Mouse (Mus musculus) sigmoid colon, adult 10 weeks (tissue): Measurements from ENCODE around the gene Bmyc. TPM values are rescaled to one million over a fixed set of nuclear protein-coding genes. Genes with fewer than 3 reads are reported as not detected.

Source experiments
- polyA plus RNA-seq: library from polyadenylated mRNA; stranded (reverse); fragments of 350-450 nt; fragmentation: Illumina TruSeq; extraction: RNeasy Lipid Tissue Mini Kit (QIAGEN cat#74804); gene quantifications from one replicate; pipeline ENCODE4 v1.2.3, GENCODE M21; 2014; ENCODE audit warnings: low read depth, low replicate concordance

The Bmyc gene
- 5.0 TPM for polyA plus RNA-seq

DNA sequence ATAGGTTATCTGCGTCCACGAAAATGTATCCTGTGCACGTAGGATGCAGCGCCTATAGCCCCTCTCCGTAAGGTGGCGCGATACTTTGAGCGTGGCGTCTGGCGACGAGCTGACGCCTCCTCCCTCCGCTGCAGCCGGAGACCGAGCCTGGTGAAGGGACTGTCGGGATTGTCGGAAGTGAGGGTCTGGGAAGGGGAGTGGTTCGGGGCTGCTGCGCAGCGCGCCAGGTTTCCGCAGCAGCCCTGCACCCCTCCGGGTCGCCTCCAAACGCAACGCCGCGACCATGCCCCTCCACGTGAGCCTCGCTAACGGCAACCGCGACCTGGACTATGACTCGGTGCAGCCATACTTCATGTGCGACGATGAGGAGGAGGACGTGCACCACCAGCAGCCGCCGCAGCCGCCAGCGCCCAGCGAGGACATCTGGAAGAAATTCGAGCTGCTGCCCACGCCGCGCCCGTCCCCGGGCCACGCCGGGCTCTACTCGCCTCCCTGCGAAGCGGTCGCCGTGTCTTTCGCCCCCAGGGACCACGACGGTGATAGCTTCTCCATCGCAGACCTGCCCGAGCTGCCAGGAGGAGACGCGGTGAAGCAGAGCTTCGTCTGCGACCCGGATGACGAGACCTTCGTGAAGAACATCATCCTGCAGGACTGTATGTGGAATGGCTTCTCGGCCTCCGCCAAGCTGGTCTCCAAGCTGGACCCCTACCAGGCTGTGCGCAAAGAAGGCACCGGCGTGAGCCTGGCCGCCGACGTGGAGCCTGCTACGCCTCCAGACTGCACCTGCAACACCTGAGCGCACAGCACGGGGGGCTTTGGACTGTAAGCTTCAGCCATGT lies at the start of gene Bmyc:
Bmyc (plus strand) TSS at position 97 of the 839 bp plus-strand sequence.

DNA sequence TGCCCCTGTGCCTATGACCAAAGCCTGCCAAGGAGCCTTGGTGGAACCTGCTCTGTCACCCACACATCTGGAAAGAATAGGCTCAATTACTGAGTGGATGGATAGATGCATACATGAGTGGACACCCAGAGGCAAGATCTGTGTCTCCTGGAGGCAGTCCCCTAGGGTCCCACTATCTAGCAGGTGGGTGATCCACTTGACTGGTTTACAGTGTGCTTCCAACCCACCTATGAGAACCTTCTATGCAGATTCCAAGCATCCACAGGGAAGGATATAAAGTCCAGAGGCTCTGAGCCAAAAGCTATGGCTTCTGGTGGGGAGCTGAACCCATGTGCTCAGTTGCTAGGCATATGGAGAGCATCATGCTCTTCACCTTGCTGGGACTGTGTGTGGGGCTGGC lies 48.9 kb upstream of the Bmyc start, which contains the start of gene Lcn5:
Lcn5 (plus strand) TSS at position 301 of the 400 bp plus-strand sequence.

DNA sequence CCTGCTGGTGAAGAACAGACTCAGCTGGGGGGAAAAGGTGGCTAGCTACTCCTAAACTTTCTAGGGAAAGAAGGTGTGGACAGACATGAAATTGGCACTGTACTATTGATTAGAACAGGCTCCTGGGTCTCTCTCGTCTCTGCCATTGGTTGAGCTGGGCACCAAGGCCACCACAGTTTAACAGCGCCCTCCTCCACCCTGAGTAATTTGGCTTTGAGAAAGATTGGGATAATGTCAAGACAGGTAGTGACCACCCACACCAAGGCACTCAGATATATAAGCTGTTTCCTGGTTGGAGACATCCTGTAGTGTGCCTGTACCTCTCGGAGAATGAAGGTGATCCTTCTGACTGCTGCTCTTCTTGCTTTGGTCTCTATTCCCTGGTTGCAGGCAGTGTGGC lies 30.1 kb upstream of the Bmyc start, which contains the start of gene Lcn6:
Lcn6 (plus strand) TSS at position 301 of the 400 bp plus-strand sequence.

DNA sequence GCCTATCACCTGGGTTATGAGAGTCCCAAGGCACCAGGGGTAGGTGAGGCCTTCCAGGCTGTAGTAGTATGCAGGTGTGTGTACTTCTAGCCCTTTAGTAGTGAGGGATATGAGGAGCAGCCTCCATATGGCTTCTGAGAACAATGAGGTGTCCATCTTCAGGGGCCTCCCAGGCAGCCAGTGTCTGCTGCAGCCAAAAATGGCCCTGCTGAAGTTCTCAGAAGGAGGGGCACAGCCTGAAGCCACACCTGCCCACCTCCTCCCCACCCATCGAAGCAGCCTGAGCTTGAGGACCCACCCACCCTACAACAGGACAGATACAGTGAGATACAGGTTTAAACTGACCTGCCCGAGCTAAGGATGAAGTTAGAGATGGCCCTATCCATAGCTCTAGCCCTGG lies 24.1 kb upstream of the Bmyc start, which contains the start of gene Lcn10:
Lcn10 (plus strand) TSS at position 301 of the 400 bp plus-strand sequence.

DNA sequence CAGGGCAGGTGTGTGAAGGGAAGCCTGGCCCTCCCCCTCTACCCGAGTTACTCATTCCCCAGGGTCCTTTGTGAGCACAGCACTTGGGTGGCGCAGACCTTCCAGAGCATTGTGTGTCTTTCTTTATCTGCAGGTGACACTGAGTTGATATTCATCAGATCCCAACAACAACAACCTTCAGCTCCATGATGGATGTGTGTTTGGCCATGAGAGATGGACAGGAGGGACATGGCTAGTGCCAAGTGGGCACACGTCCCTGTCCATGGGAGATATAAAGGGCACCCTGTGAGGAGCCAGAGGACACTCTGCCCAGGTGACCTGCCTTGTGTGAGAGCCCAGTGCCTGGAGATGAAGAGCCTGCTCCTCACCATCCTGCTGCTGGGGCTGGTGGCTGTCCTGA lies 6.8 kb upstream of the Bmyc start, which contains the start of gene Obp2a:
Obp2a (plus strand) TSS at position 301 of the 400 bp plus-strand sequence.

DNA sequence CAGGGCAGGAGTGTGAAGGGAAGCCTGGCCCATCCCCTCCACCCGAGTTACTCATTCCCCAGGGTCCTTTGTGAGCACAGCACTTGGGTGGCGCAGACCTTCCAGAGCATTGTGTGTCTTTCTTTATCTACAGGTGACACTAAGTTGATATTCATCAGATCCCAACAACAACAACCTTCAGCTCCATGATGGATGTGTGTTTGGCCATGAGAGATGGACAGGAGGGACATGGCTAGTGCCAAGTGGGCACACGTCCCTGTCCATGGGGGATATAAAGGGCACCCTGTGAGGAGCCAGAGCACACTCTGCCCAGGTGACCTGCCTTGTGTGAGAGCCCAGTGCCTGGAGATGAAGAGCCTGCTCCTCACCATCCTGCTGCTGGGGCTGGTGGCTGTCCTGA lies 30.2 kb downstream of the Bmyc start, which contains the start of gene Obp2b:
Obp2b (plus strand) TSS at position 301 of the 400 bp plus-strand sequence.

Other genes starting within 250 kb of the Bmyc start
- gene Clic3, start 249.9 kb upstream of the Bmyc start, polyA plus RNA-seq = not detected
- gene Paxx, start 245.6 kb upstream of the Bmyc start, polyA plus RNA-seq = 2.6 TPM
- not detected for gene Ptgds, start 236.7 kb upstream of the Bmyc start, polyA plus RNA-seq
- not detected for gene Lcn12, start 212.8 kb upstream of the Bmyc start, polyA plus RNA-seq
- 1.5 TPM for gene Fbxw5, start 206.0 kb upstream of the Bmyc start, polyA plus RNA-seq
- not detected for gene C8g, start 205.0 kb upstream of the Bmyc start, polyA plus RNA-seq
- 0.95 TPM for gene Traf2, start 159.8 kb upstream of the Bmyc start, polyA plus RNA-seq
- gene Edf1, start 148.9 kb upstream of the Bmyc start, polyA plus RNA-seq = 2.6 TPM
- gene Mamdc4, start 131.9 kb upstream of the Bmyc start, polyA plus RNA-seq = not detected
- gene Phpt1, start 131.5 kb upstream of the Bmyc start, polyA plus RNA-seq = not detected
- gene Ajm1, start 125.0 kb upstream of the Bmyc start, polyA plus RNA-seq = not detected
- gene Rabl6, start 98.2 kb upstream of the Bmyc start, polyA plus RNA-seq = 29.1 TPM
- not detected for gene Ccdc183, start 89.1 kb upstream of the Bmyc start, polyA plus RNA-seq
- 3.3 TPM for gene Tmem141, start 84.7 kb upstream of the Bmyc start, polyA plus RNA-seq
- 7.5 TPM for gene Fcna, start 78.7 kb upstream of the Bmyc start, polyA plus RNA-seq
- not detected for gene Lcn8, start 53.6 kb upstream of the Bmyc start, polyA plus RNA-seq
- gene Lcn5, start 48.8 kb upstream of the Bmyc start, polyA plus RNA-seq = not detected
- not detected for gene Lcn6, start 30.0 kb upstream of the Bmyc start, polyA plus RNA-seq
- not detected for gene Lcn10, start 24.0 kb upstream of the Bmyc start, polyA plus RNA-seq
- gene Obp2a, start 6.7 kb upstream of the Bmyc start, polyA plus RNA-seq = not detected
- not detected for gene Obp2b, start 30.3 kb downstream of the Bmyc start, polyA plus RNA-seq
- gene Lcn3, start 58.8 kb downstream of the Bmyc start, polyA plus RNA-seq = not detected
- not detected for gene Lcn11, start 70.3 kb downstream of the Bmyc start, polyA plus RNA-seq
- not detected for gene Gm13539, start 75.5 kb downstream of the Bmyc start, polyA plus RNA-seq
- not detected for gene Glt6d1, start 109.1 kb downstream of the Bmyc start, polyA plus RNA-seq
- not detected for gene Lcn9, start 116.4 kb downstream of the Bmyc start, polyA plus RNA-seq
- not detected for gene Sohlh1, start 140.5 kb downstream of the Bmyc start, polyA plus RNA-seq
- 0.13 TPM for gene Kcnt1, start 157.0 kb downstream of the Bmyc start, polyA plus RNA-seq